Mouse (Mus musculus) heart, embryonic 16.5 days (tissue): Measurements from ENCODE around the gene Nup188. TPM values are rescaled to one million over a fixed set of nuclear protein-coding genes. Genes with fewer than 3 reads are reported as not detected.

Experiments used
- ATAC-seq: fragments of 200-750 bp; cut with Nextera tagmentation; replicated peaks from 2 replicates; pipeline ENCODE4 v1.8.0; 2017; ENCODE audit warnings: moderate number of reproducible peaks; ENCODE audit not compliant: insufficient read depth, low FRiP score; ENCODE audit errors: extremely low read depth
- H3K27ac ChIP-seq: fragments of 300-500 bp; sonication (generic); 2 replicates; pipeline ENCODE4 v1.5.1; 2014; ENCODE audit warnings: mild to moderate bottlenecking, low read length, control low read depth, moderate library complexity
- H3K27me3 ChIP-seq: fragments of 300-500 bp; sonication (generic); 2 replicates; pipeline ENCODE4 v1.6.1; 2014; ENCODE audit warnings: low read length, mixed read lengths; ENCODE audit not compliant: control insufficient read depth, insufficient read depth
- H3K36me3 ChIP-seq: fragments of 300-500 bp; sonication (generic); 2 replicates; pipeline ENCODE4 v1.6.1; 2014; ENCODE audit not compliant: control insufficient read depth, insufficient read depth
- H3K4me1 ChIP-seq: fragments of 300-500 bp; sonication (generic); 2 replicates; pipeline ENCODE4 v1.6.1; 2014; ENCODE audit warnings: low read length, mixed read lengths; ENCODE audit not compliant: control insufficient read depth, insufficient read depth
- H3K4me2 ChIP-seq: fragments of 300-500 bp; sonication (generic); 2 replicates; pipeline ENCODE4 v1.6.1; 2014; ENCODE audit warnings: low read depth, mild to moderate bottlenecking, control low read depth, low read length
- H3K4me3 ChIP-seq: fragments of 300-500 bp; sonication (generic); 2 replicates; pipeline ENCODE4 v1.5.1; 2014; ENCODE audit warnings: mild to moderate bottlenecking, control low read depth, low read length
- H3K9ac ChIP-seq: fragments of 300-500 bp; sonication (generic); 2 replicates; pipeline ENCODE4 v1.6.1; 2014; ENCODE audit warnings: low read length, control low read depth
- H3K9me3 ChIP-seq: fragments of 300-500 bp; sonication (generic); replicated peaks from 2 replicates; pipeline ENCODE4 v1.6.1; 2016; ENCODE audit warnings: low read length; ENCODE audit not compliant: control insufficient read depth
- WGBS: fragments of 180-500 bp; shearing (Covaris S2); extraction: QIAGEN DNeasy Blood & Tissue Kit; methylation state at CpG from one replicate; pipeline ENCODE4 v1.1.7; 2014; 5-methylcytosine and 5-hydroxymethylcytosine counted together
- polyA plus RNA-seq: library from polyadenylated mRNA; unstranded; fragments of >200 nt; fragmentation: Nextera tagmentation; extraction: Ambion mirVana; gene quantifications from 2 replicates; pipeline ENCODE4 v1.2.1, GENCODE M21; 2015

The Nup188 gene
- polyA plus RNA-seq, 1 experiment from 2014 or later: 23.6 TPM

- H3K9ac ChIP-seq: no peak overlapping the region
- H3K4me1 ChIP-seq: peaks cover 44% of the 10 kb centered on the region
- H3K27ac ChIP-seq: no peak overlapping the region
- no peaks in the 10 kb centered on the region for H3K9me3 ChIP-seq
- no peak overlapping the region for H3K4me2 ChIP-seq
- 87% methylated on average over 4 of the region's 4 CpGs for WGBS
- peaks cover 14% of the 10 kb centered on the region for H3K36me3 ChIP-seq
- no peak for ATAC-seq
- H3K4me3 ChIP-seq: no peak overlapping the region
- H3K27me3 ChIP-seq: no peaks in the 10 kb centered on the region
Measured at GRCm38 (mm10) chr2:30243391-30243790, 42.8 kb upstream of the Nup188 start.

GRCm38 (mm10) chr2:30244595-30245178 is 41.5 kb upstream of the Nup188 start:
- WGBS: 64% methylated on average over 7 of the region's 7 CpGs
- H3K4me2 ChIP-seq: no peak overlapping the region
- H3K27me3 ChIP-seq: no peaks in the 10 kb centered on the region
- no peaks in the 10 kb centered on the region for H3K9me3 ChIP-seq
- H3K4me1 ChIP-seq: peaks cover 31% of the 10 kb centered on the region
- 0 out of 2 replicates have a peak overlapping the region, but pooled peaks have one; percentile 3 for H3K27ac ChIP-seq
- no peak overlapping the region for H3K9ac ChIP-seq
- ATAC-seq: no peak
- no peak overlapping the region for H3K4me3 ChIP-seq
- H3K36me3 ChIP-seq: peaks cover 17% of the 10 kb centered on the region

GRCm38 (mm10) chr2:30247036-30247435 is 39.2 kb upstream of the Nup188 start:
- no peak overlapping the region for H3K9ac ChIP-seq
- no peak overlapping the region for H3K4me2 ChIP-seq
- WGBS: 91% methylated on average over 5 of the region's 5 CpGs
- H3K36me3 ChIP-seq: peaks cover 13% of the 10 kb centered on the region
- H3K4me1 ChIP-seq: peaks cover 18% of the 10 kb centered on the region
- H3K9me3 ChIP-seq: no peaks in the 10 kb centered on the region
- H3K27me3 ChIP-seq: no peaks in the 10 kb centered on the region
- H3K4me3 ChIP-seq: no peak overlapping the region
- ATAC-seq: no peak
- H3K27ac ChIP-seq: no peak overlapping the region

GRCm38 (mm10) chr2:30247681-30248080 is 38.5 kb upstream of the Nup188 start:
- Histone ChIP-seq H3K27me3 (no peaks in the 10 kb centered on the region), H3K36me3 (peaks cover 13% of the 10 kb centered on the region), H3K9me3 (no peaks in the 10 kb centered on the region), H3K27ac (no peak overlapping the region), H3K4me2 (no peak overlapping the region), H3K9ac (no peak overlapping the region), H3K4me1 (peaks cover 19% of the 10 kb centered on the region), H3K4me3 (no peak overlapping the region)
- WGBS: 65% methylated on average over 4 of the region's 4 CpGs
- no peak for ATAC-seq

- Histone ChIP-seq H3K27ac (no peak overlapping the region), H3K4me1 (peaks cover 22% of the 10 kb centered on the region), H3K4me3 (no peak overlapping the region), H3K27me3 (no peaks in the 10 kb centered on the region), H3K9ac (no peak overlapping the region), H3K4me2 (no peak overlapping the region), H3K36me3 (peaks cover 9% of the 10 kb centered on the region), H3K9me3 (no peaks in the 10 kb centered on the region)
- 92% methylated on average over 3 of the region's 3 CpGs for WGBS
- ATAC-seq: no peak
Measured at GRCm38 (mm10) chr2:30249182-30249581, 37.0 kb upstream of the Nup188 start.

- peaks cover 22% of the 10 kb centered on the region for H3K4me1 ChIP-seq
- no peak overlapping the region for H3K4me2 ChIP-seq
- H3K27ac ChIP-seq: peak overlapping the region; percentile 12; the same call in 1 of the 2 replicates
- no peaks in the 10 kb centered on the region for H3K27me3 ChIP-seq
- H3K4me3 ChIP-seq: no peak overlapping the region
- peaks cover 14% of the 10 kb centered on the region for H3K36me3 ChIP-seq
- no peaks in the 10 kb centered on the region for H3K9me3 ChIP-seq
- WGBS: 82% methylated on average over 10 of the region's 10 CpGs
- no peak for ATAC-seq
- no peak overlapping the region for H3K9ac ChIP-seq
Measured at GRCm38 (mm10) chr2:30250166-30251128, 35.8 kb upstream of the Nup188 start.

GRCm38 (mm10) chr2:30251417-30252104 is 34.6 kb upstream of the Nup188 start:
- H3K9ac ChIP-seq: no peak overlapping the region
- H3K4me1 ChIP-seq: peaks cover 19% of the 10 kb centered on the region
- 56% methylated on average over 5 of the region's 5 CpGs for WGBS
- H3K36me3 ChIP-seq: peaks cover 22% of the 10 kb centered on the region
- peak; percentile 70 for ATAC-seq
- no peaks in the 10 kb centered on the region for H3K9me3 ChIP-seq
- no peak overlapping the region for H3K4me2 ChIP-seq
- no peaks in the 10 kb centered on the region for H3K27me3 ChIP-seq
- peak overlapping the region; percentile 17; the same call in 1 of the 2 replicates for H3K27ac ChIP-seq
- no peak overlapping the region for H3K4me3 ChIP-seq

- no peaks in the 10 kb centered on the region for H3K27me3 ChIP-seq
- peaks cover 23% of the 10 kb centered on the region for H3K4me1 ChIP-seq
- H3K27ac ChIP-seq: 0 out of 2 replicates have a peak overlapping the region, but pooled peaks have one; percentile 17
- no peak overlapping the region for H3K4me2 ChIP-seq
- peaks cover 32% of the 10 kb centered on the region for H3K36me3 ChIP-seq
- no peak overlapping the region for H3K4me3 ChIP-seq
- H3K9me3 ChIP-seq: no peaks in the 10 kb centered on the region
- no peak overlapping the region for H3K9ac ChIP-seq
- 76% methylated on average over 3 of the region's 3 CpGs for WGBS
- ATAC-seq: no peak
Measured at GRCm38 (mm10) chr2:30252521-30252920, 33.7 kb upstream of the Nup188 start.
